In the genomic region with DNA sequence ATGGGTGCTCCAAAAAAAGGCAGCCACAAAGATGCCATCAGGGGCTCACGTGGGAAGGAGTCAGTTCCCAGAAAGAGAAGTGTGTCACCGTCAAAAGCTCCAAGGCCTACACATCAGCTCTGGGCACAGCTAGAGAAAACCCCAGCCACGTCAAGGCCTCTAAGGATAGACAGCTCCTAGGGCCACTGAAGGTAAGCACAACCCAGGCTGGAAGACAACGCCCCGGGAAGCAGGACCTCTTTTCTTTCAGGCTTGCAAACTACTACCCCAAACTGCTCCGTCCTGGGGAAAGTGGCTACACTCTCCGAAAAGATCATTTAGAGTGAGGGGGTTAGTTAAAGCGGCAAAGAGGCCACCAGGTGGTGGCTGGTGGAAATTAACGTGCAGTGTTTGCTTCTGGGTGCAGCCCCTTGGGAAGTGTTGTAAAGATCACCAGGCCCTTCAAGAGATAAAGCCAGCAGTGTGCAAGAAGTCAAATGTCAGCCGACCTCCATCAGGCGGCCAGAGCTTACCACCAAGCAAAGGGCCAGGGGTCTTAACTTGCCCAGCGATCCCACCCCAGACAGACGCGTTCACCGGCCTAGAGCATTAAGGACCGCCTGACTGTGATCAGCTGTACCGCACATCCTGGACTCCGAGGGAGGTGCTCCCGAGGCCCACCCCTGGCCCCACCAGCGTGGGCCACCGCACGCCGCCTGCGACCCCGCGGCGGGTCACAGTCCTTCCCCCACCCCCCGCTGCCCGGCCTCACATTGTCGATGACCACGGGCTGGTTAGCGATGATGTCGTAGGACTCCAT, we compare ENCODE assay signal across 8 mouse cellular contexts. TPM values are rescaled to one million over a fixed set of nuclear protein-coding genes. Genes with fewer than 3 reads are reported as not detected.
DNase-seq lines count a peak whose midpoint lies in the region; ATAC-seq lines count a peak whose summit lies in the region.

No protein-coding gene starts in this region.

- H3K4me1 ChIP-seq in heart, embryonic 16.5 days (ENCODE audit: control insufficient read depth, insufficient read depth, low read length): peaks cover 21% of the 10 kb centered on the region

- peak; percentile 59 for ATAC-seq in heart, embryonic 16.5 days (replicated peaks; ENCODE audit: extremely low read depth, insufficient read depth, low FRiP score)

- H3K4me3 ChIP-seq in heart, embryonic 16.5 days (ENCODE audit: low read length): peak overlapping the region; percentile 93

- peak; percentile 37 to 46 for DNase-seq in frontal cortex, postnatal 36 days (ENCODE audit: low spot score in 2 of 2)
- no peak for DNase-seq in frontal cortex, postnatal 25 days (ENCODE audit: low spot score in 2 of 2)
- DNase-seq in NIH3T3 (ENCODE audit: low read depth): peak; percentile 63
- peak; percentile 54 for DNase-seq in embryo, embryonic 11 days
- peak; percentile 32 to 54 for DNase-seq in kidney, postnatal 25 days
- peak; percentile 45 to 50 for DNase-seq in lung, postnatal 4 days
- peak; percentile 28 to 48 for DNase-seq in spleen, postnatal 36 days (ENCODE audit: low spot score in 2 of 2)

- WGBS in heart, embryonic 16.5 days: under 1% methylated on average over 33 of the region's 33 CpGs

- H3K36me3 ChIP-seq in heart, embryonic 16.5 days (ENCODE audit: control insufficient read depth, insufficient read depth): peaks cover 24% of the 10 kb centered on the region

- H3K27ac ChIP-seq in heart, embryonic 16.5 days (ENCODE audit: low read length): peak overlapping the region; percentile 90

- peak overlapping the region; percentile 89 for H3K4me2 ChIP-seq in heart, embryonic 16.5 days (ENCODE audit: low read depth, low read length)

- peak overlapping the region; percentile 96 for H3K9ac ChIP-seq in heart, embryonic 16.5 days (ENCODE audit: low read length)

- no peaks in the 10 kb centered on the region for H3K27me3 ChIP-seq in heart, embryonic 16.5 days (ENCODE audit: control insufficient read depth, insufficient read depth, low read length)

- no peaks in the 10 kb centered on the region; the same call in none of the 2 replicates for H3K9me3 ChIP-seq in heart, embryonic 16.5 days (replicated peaks; ENCODE audit: control insufficient read depth, low read length)

RNA-seq across cellular contexts. Expression of a gene that starts 0.7 kb away (rescaled TPM):
- polyA plus RNA-seq in heart, embryonic 16.5 days (2015; fragmentation: Nextera tagmentation; extraction: Ambion mirVana): not detected in 2 replicates

RNA-seq across cellular contexts. Expression of a gene that starts 5.0 kb away (rescaled TPM):
- polyA plus RNA-seq in heart, embryonic 16.5 days (2015; fragmentation: Nextera tagmentation; extraction: Ambion mirVana): 85.2 and 96.6 TPM in 2 replicates

RNA-seq across cellular contexts. Expression of a gene that starts 18.0 kb away (rescaled TPM):
- 1,342 and 1,400 TPM in 2 replicates for polyA plus RNA-seq in heart, embryonic 16.5 days (2015; fragmentation: Nextera tagmentation; extraction: Ambion mirVana)

RNA-seq across cellular contexts. Expression of a gene that starts 26.3 kb away (rescaled TPM):
- polyA plus RNA-seq in heart, embryonic 16.5 days (2015; fragmentation: Nextera tagmentation; extraction: Ambion mirVana): 0.62 and 1.6 TPM in 2 replicates

RNA-seq across cellular contexts. Expression of a gene that starts 52.3 kb away (rescaled TPM):
- polyA plus RNA-seq in heart, embryonic 16.5 days (2015; fragmentation: Nextera tagmentation; extraction: Ambion mirVana): 2.8 and 9.0 TPM in 2 replicates

Comparison
In these comparisons a context has a peak if more than half of its experiments do, and no peak if none do; other contexts are left out.
1. DNase-seq: peak in frontal cortex, postnatal 36 days (2 of 2), NIH3T3 (single experiment), embryo, embryonic 11 days (single experiment), kidney, postnatal 25 days (2 of 2), lung, postnatal 4 days (2 of 2) and spleen, postnatal 36 days (2 of 2); none in frontal cortex, postnatal 25 days (0 of 2).